Mouse (Mus musculus) limb, embryonic 14.5 days (tissue): Measurements from ENCODE around the gene Tmem132b. TPM values are rescaled to one million over a fixed set of nuclear protein-coding genes. Genes with fewer than 3 reads are reported as not detected.

Source experiments
- ATAC-seq: fragments of 200-750 bp; cut with Nextera tagmentation; 2 replicates; pipeline ENCODE4 v1.8.0; 2017; ENCODE audit warnings: low read depth, moderate number of reproducible peaks, moderate TSS enrichment; ENCODE audit not compliant: low FRiP score
- DNase-seq: peaks from one replicate; pipeline ENCODE4 v3.0.0-alpha.2; 2015; ENCODE audit warnings: low spot score
- H3K27ac ChIP-seq: fragments of 300-500 bp; sonication (generic); replicated peaks from 2 replicates; pipeline ENCODE4 v1.5.1; 2014; ENCODE audit warnings: low read depth, mild to moderate bottlenecking, low read length, moderate library complexity, mixed read lengths
- H3K27me3 ChIP-seq: fragments of 300-500 bp; sonication (generic); 2 replicates; pipeline ENCODE4 v1.6.1; 2014; ENCODE audit warnings: low read length, mixed read lengths; ENCODE audit not compliant: control insufficient read depth, insufficient read depth
- H3K36me3 ChIP-seq: fragments of 300-500 bp; sonication (generic); 2 replicates; pipeline ENCODE4 v1.6.1; 2014; ENCODE audit warnings: mild to moderate bottlenecking, low read length, moderate library complexity, mixed read lengths; ENCODE audit not compliant: control insufficient read depth, insufficient read depth
- H3K4me1 ChIP-seq: fragments of 300-500 bp; sonication (generic); 2 replicates; pipeline ENCODE4 v1.6.1; 2014; ENCODE audit warnings: antibody characterized with exemption, low read length, mixed read lengths; ENCODE audit not compliant: control insufficient read depth, insufficient read depth
- H3K4me2 ChIP-seq: fragments of 300-500 bp; sonication (generic); replicated peaks from 2 replicates; pipeline ENCODE4 v1.6.1; 2014; ENCODE audit warnings: low read depth, mild to moderate bottlenecking, low read length, moderate library complexity; ENCODE audit not compliant: severe bottlenecking
- H3K4me3 ChIP-seq: fragments of 300-500 bp; sonication (generic); replicated peaks from 2 replicates; pipeline ENCODE4 v1.5.1; 2014; ENCODE audit warnings: low read length
- H3K9ac ChIP-seq: fragments of 300-500 bp; sonication (generic); 2 replicates; pipeline ENCODE4 v1.6.1; 2014; ENCODE audit warnings: mild to moderate bottlenecking, low read depth, low read length, moderate library complexity; ENCODE audit not compliant: severe bottlenecking
- H3K9me3 ChIP-seq: fragments of 300-500 bp; sonication (generic); 2 replicates; pipeline ENCODE4 v1.6.1; 2016; ENCODE audit warnings: low read length; ENCODE audit not compliant: control insufficient read depth
- POLR2A ChIP-seq: fragments of 200-500 bp; IDR thresholded peaks from 2 replicates; pipeline ENCODE4 v1.8.0; 2012; ENCODE audit warnings: inconsistent platforms, mild to moderate bottlenecking, moderate library complexity, borderline replicate concordance; ENCODE audit not compliant: insufficient read depth, insufficient read length; ENCODE audit errors: extremely low read depth
- WGBS: fragments of 180-500 bp; shearing (Covaris S2); extraction: QIAGEN DNeasy Blood & Tissue Kit; methylation state at CpG from one replicate; pipeline ENCODE4 v1.1.7; 2014; 5-methylcytosine and 5-hydroxymethylcytosine counted together
- polyA plus RNA-seq, 2 experiments: library from polyadenylated mRNA; depleted of rRNA in 1 of 2; stranded (reverse) in 1 of 2; unstranded in 1 of 2; fragments of >200 nt; fragmentation: Nextera tagmentation in 1 of 2; extraction: Ambion mirVana in 1 of 2; gene quantifications; 2 replicates each; pipeline versions ENCODE4 v1.2.1 to v1.2.3; 2012 to 2014

Tmem132b gene
- polyA plus RNA-seq, 2 experiments: 0.28 to 0.36 TPM

DNA sequence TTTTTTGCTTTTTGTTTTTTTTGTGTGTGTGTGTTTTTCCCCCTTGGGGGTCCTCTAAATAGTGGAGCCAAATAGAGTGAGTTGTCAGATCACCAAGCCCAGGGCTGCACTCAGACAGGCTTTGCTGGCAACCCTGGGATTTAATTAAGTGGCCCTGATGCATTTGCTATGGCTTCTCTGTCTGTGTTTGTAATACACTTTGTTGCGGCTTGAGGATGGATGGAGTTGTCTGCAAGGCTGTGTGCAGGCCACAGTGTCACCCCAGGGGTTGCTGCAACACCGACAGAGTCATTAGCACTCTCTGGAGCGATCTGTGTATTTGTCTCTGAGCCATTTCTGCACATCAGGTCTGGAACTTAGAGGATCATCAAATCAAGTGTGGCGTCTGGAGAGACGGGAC, 219.9 kb downstream of the Tmem132b start:
- no peaks in the 10 kb centered on the region for H3K9me3 ChIP-seq
- no peak for TF ChIP-seq POLR2A
- H3K36me3 ChIP-seq: no peaks in the 10 kb centered on the region
- H3K9ac ChIP-seq: no peak overlapping the region
- no peak overlapping the region for H3K4me3 ChIP-seq
- no peaks in the 10 kb centered on the region for H3K4me1 ChIP-seq
- no peak overlapping the region for H3K4me2 ChIP-seq
- no peak overlapping the region for H3K27ac ChIP-seq
- no peaks in the 10 kb centered on the region for H3K27me3 ChIP-seq
- no peak for DNase-seq
- WGBS: 64% methylated on average over 5 of the region's 5 CpGs
- no peak for ATAC-seq

DNA sequence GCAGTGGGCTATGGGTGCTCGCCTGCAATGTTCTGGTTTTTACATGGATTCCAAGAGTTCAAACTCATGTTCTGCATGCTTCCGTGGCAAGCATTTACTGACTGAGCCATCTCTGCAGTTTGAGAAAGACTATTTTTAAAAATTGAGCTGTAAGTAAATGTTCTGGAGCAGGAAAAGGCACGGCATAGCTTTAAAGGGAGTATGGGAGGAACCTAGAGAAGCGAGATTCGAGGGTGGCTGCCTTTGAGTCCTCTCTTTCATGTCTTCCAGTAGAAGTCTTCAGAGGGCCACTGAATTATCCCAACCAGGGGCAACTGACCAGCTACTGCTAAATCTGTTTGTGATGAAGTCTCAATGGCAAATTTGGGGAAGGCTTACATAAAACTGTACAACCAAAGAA, 221.0 kb downstream of the Tmem132b start:
- TF ChIP-seq POLR2A: no peak
- no peak overlapping the region for H3K4me3 ChIP-seq
- no peak overlapping the region for H3K9ac ChIP-seq
- H3K27ac ChIP-seq: no peak overlapping the region
- no peaks in the 10 kb centered on the region for H3K9me3 ChIP-seq
- no peaks in the 10 kb centered on the region for H3K36me3 ChIP-seq
- H3K27me3 ChIP-seq: no peaks in the 10 kb centered on the region
- H3K4me2 ChIP-seq: no peak overlapping the region
- ATAC-seq (no peak), DNase-seq (no peak)
- no peaks in the 10 kb centered on the region for H3K4me1 ChIP-seq
- 78% methylated on average over 5 of the region's 5 CpGs for WGBS

DNA sequence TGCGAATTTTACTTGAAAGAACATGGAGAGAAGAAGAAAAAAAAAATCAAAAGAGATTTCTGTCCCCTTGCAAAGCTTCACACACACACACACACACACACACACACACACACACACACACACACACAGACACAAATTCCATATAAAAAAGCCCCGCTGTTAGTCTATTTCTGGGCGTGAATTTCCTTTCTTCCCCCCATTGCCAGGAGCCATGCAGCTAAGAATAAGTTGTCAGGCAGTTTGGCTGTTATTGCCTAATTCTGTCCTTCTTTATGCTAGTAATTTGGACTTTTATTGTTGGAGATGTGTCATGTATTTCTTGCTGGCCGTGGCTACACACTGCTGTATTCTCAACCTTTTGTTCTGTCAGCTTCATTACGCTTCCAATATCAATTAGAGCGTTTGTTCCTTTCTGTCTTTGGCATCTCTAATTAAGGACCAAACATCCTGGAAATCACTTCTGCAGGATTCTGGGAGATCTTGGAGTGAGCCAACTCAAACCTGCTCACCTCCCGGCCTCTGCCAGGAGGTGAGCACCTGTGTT, 225.5 kb downstream of the Tmem132b start:
- no peak overlapping the region for H3K4me3 ChIP-seq
- DNase-seq (no peak), ATAC-seq (no peak)
- 85% methylated on average over 7 of the region's 7 CpGs for WGBS
- H3K9ac ChIP-seq: no peak overlapping the region
- no peak overlapping the region for H3K4me2 ChIP-seq
- no peak overlapping the region for H3K27ac ChIP-seq
- H3K9me3 ChIP-seq: no peaks in the 10 kb centered on the region
- no peaks in the 10 kb centered on the region for H3K27me3 ChIP-seq
- TF ChIP-seq POLR2A: no peak
- H3K36me3 ChIP-seq: no peaks in the 10 kb centered on the region
- no peaks in the 10 kb centered on the region for H3K4me1 ChIP-seq

DNA sequence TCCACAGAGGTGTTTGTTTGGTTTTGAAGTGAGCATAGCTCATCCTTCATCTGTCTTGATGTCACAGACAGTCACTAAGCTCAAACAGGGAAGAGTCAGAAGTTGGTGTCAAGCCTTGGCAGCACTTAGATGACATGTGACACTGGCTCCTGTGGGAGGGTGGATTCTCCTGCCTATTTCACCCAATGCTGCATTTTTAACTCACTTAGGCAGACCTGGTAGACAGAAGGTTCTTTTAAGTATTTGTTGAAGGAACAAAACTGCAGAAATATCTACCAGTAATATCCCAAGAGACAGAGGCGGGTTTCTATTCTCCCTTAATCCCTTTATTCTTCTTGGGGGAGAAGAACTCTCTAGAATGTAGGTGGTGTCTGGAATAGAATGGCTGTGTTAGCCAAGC, 226.9 kb downstream of the Tmem132b start:
- H3K27me3 ChIP-seq: no peaks in the 10 kb centered on the region
- DNase-seq: no peak
- no peak for TF ChIP-seq POLR2A
- no peak overlapping the region for H3K27ac ChIP-seq
- H3K9me3 ChIP-seq: no peaks in the 10 kb centered on the region
- WGBS: 94% methylated on average over 1 of the region's 1 CpGs
- ATAC-seq: no peak
- H3K36me3 ChIP-seq: no peaks in the 10 kb centered on the region
- no peak overlapping the region for H3K4me2 ChIP-seq
- H3K4me3 ChIP-seq: no peak overlapping the region
- H3K4me1 ChIP-seq: no peaks in the 10 kb centered on the region
- H3K9ac ChIP-seq: no peak overlapping the region

DNA sequence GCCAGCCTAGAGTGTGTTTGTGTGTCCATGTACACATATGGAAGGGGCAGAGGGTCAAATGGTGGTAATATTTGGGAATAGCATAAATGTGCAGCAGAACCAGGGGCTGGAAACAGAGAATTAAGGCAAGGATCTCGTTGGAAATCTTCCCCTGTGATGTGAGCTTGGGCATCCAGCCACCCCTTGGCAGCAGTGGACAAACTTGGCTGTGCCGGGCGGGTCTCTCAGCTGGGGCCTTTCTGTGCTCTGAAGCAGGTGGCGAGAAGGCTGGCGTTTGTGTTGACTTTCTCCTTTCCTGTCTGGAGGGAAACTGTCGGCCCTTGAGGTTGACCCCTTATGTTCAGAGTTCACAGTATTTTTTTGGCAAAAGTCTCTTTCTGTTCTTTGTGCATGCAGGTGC, 235.4 kb downstream of the Tmem132b start:
- ATAC-seq: no peak
- 77% methylated on average over 6 of the region's 6 CpGs for WGBS

DNA sequence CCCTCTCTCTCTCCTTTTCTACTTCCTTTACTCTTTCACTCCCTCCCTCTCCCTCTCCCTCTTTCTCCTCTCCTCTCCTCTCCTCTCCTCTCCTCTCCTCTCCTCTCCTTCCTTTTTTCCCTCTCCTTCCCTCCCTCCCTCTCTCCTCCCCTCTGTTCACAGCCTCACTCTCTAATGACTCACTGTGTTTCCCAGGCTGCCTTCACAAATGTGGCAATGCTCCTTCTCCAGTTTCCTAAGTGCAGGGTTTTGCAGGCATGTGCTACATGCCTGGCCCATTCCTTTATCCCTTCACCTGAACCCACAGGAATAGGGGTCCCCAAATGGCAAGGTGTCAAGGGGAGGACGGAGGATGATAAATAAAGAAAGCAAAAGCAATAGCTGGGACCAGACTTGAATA, 236.4 kb downstream of the Tmem132b start:
- H3K4me3 ChIP-seq: no peak overlapping the region
- 45% methylated on average over 1 of the region's 1 CpGs for WGBS
- TF ChIP-seq POLR2A: no peak
- no peak overlapping the region for H3K9ac ChIP-seq
- H3K4me1 ChIP-seq: no peaks in the 10 kb centered on the region
- no peaks in the 10 kb centered on the region; the same call in 1 of the 2 replicates for H3K9me3 ChIP-seq
- no peak overlapping the region for H3K27ac ChIP-seq
- H3K36me3 ChIP-seq: no peaks in the 10 kb centered on the region
- no peak for DNase-seq
- H3K27me3 ChIP-seq: no peaks in the 10 kb centered on the region
- ATAC-seq: no peak
- no peak overlapping the region for H3K4me2 ChIP-seq

More for the DNA sequence above, 235.4 kb downstream of the Tmem132b start:
- no peak for DNase-seq
- Histone ChIP-seq H3K4me1 (no peaks in the 10 kb centered on the region), H3K4me3 (no peak overlapping the region), H3K27me3 (no peaks in the 10 kb centered on the region), H3K4me2 (no peak overlapping the region), H3K9me3 (no peaks in the 10 kb centered on the region; the same call in 1 of the 2 replicates), H3K36me3 (no peaks in the 10 kb centered on the region), H3K27ac (no peak overlapping the region), H3K9ac (no peak overlapping the region)
- TF ChIP-seq POLR2A: no peak
